Mouse (Mus musculus) forebrain, embryonic 10.5 days (tissue): ENCODE data around the gene Dlgap1. TPM values are rescaled to one million over a fixed set of nuclear protein-coding genes. Genes with fewer than 3 reads are reported as not detected.
A peak's percentile ranks its signal among the peaks of the same experiment; 100 is the strongest.

Source experiments
- DNase-seq: peaks from one replicate; pipeline ENCODE4 v3.0.0-alpha.2; 2017; ENCODE audit warnings: low spot score; ENCODE audit errors: extremely low spot score
- H3K27ac ChIP-seq: fragments of 300-500 bp; sonication (generic); 2 replicates; pipeline ENCODE4 v1.5.1; 2016; ENCODE audit warnings: mild to moderate bottlenecking
- H3K27me3 ChIP-seq: fragments of 300-500 bp; sonication (generic); 2 replicates; pipeline ENCODE4 v1.6.1; 2016; ENCODE audit warnings: mild to moderate bottlenecking; ENCODE audit not compliant: poor library complexity, severe bottlenecking
- H3K36me3 ChIP-seq: fragments of 300-500 bp; sonication (generic); replicated peaks from 2 replicates; pipeline ENCODE4 v1.6.1; 2016; ENCODE audit warnings: mild to moderate bottlenecking, moderate library complexity
- H3K4me1 ChIP-seq: fragments of 300-500 bp; sonication (generic); 2 replicates; pipeline ENCODE4 v1.6.1; 2016
- H3K4me3 ChIP-seq: fragments of 300-500 bp; sonication (generic); 2 replicates; pipeline ENCODE4 v1.5.1; 2016; ENCODE audit warnings: mild to moderate bottlenecking, moderate library complexity
- H3K9me3 ChIP-seq: fragments of 300-500 bp; sonication (generic); 2 replicates; pipeline ENCODE4 v1.6.1; 2016; ENCODE audit warnings: mild to moderate bottlenecking, moderate library complexity
- WGBS: fragments of 180-500 bp; shearing (Covaris S2); methylation state at CpG from one replicate; pipeline ENCODE4 v1.1.7; 2016; 5-methylcytosine and 5-hydroxymethylcytosine counted together
- polyA plus RNA-seq: library from polyadenylated mRNA; unstranded; fragments of >200 nt; fragmentation: Nextera tagmentation; extraction: Ambion mirVana; gene quantifications from 2 replicates; pipeline ENCODE4 v1.2.1, GENCODE M21; 2016

Dlgap1 gene
- polyA plus RNA-seq: 0.47 and 0.82 TPM in 2 replicates

DNA sequence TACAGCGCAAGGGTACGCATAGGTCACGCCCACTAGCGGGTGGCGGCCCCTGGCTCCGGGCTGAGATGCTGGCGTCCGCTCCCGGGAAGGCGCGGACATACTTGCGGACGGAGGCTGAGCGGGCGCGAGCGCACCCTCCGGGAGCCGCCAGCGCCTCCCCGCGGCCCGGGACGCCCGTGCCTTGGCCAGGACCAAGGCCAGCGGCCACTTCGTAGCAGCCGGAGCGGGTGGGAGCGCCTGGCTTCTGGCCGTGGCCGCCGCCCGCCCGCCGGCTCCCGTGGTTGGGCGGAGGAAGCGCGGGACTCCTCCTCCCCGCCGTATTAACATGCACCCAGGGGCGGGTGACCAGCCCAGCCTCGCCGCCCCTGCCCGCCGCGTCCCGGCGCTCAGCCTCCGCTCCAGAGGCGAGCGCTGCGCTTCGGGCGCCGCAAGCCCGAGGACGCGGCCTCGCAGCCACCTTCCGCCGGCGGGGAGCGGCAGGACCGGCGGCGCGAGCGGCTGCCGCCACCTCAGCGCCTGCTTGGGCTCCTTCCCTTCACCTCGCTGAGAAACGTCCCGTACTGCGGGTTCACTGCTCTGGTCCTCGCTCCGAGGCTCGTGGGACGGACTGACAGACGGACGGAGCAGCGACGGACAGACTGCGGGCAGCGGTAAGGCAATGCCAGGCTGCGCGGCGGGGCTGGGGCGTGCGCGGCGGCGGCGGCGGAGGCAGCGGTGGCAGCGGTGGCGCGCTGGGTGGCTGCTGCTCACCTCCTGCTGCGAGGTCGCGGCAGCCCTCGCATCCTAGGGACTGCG lies at the start of gene Dlgap1:
Dlgap1 (plus strand) TSS at position 53 of the 795 bp plus-strand sequence.
- peaks cover 21% of the 10 kb centered on the region for H3K4me1 ChIP-seq

DNA sequence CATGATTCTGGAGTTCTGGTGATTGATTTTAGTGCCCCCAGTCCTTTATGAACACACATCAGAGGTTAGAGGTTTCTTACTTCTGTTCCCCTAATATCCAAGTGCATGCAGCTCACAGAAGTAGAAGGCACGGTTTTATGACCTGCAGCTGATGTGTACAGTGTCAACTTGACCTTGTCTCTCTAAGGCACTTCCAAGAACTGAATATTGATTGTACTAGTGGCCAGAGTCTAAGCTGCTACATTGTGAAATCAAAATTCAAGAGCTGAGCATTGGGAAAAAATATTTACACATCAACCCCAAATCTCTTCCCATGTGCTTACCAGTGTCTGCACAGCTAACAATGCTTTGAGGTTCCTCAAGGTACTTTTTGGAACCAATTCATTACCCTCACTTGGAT lies 13.9 kb upstream of the Dlgap1 start:
- Histone ChIP-seq H3K36me3 (no peaks in the 10 kb centered on the region), H3K9me3 (no peaks in the 10 kb centered on the region), H3K4me1 (no peaks in the 10 kb centered on the region), H3K27ac (no peak overlapping the region), H3K4me3 (no peak overlapping the region), H3K27me3 (no peaks in the 10 kb centered on the region)
- WGBS: 86% methylated on average over 1 of the region's 1 CpGs
- no peak for DNase-seq

More for the DNA sequence above, at the start of gene Dlgap1:
- H3K9me3 ChIP-seq: no peaks in the 10 kb centered on the region
- H3K27ac ChIP-seq: peak within 1 kb of the TSS; percentile 69
- peaks cover 54% of the 10 kb centered on the region for H3K27me3 ChIP-seq
- H3K36me3 ChIP-seq: no peaks in the 10 kb centered on the region
- WGBS: under 1% methylated on average over 98 of the region's 105 CpGs
- peak within 1 kb of the TSS; percentile 71 for H3K4me3 ChIP-seq
- DNase-seq: peak; percentile 71

- Histone ChIP-seq H3K36me3 (no peaks in the 10 kb centered on the region), H3K27ac (peak overlapping the region; percentile 69; the same call in 1 of the 2 replicates)
These were observed 1.2 kb downstream of the Dlgap1 start for GRCm38 (mm10) chr17:69969816-69970750.

DNA sequence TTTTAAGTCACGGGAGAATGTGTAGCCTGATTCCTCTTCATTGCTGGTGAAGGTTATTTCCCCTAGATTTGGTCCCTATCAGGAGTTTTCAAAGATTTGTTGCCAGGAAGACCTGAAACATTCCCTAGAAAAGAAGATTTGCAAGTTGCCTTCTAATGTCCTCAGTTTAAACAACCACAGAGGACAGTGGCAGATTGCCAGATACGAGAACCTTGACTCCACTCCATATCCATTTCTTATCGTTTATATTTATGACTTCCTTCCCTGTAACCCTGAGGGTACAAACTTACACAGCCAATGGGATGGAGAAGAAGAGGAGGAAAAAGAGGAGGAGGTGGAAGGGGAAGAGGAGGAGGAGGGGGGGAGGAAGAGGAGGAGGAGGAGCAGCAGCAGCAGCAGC lies 4.2 kb downstream of the Dlgap1 start:
- Histone ChIP-seq H3K27me3 (peaks cover 52% of the 10 kb centered on the region), H3K36me3 (no peaks in the 10 kb centered on the region), H3K4me3 (no peak overlapping the region), H3K4me1 (peaks cover 21% of the 10 kb centered on the region), H3K9me3 (no peaks in the 10 kb centered on the region), H3K27ac (no peak overlapping the region)
- 88% methylated on average over 3 of the region's 3 CpGs for WGBS
- DNase-seq: no peak

More at GRCm38 (mm10) chr17:69969816-69970750, 1.2 kb downstream of the Dlgap1 start:
- under 1% methylated on average over 43 of the region's 43 CpGs for WGBS
- Histone ChIP-seq H3K9me3 (no peaks in the 10 kb centered on the region), H3K4me1 (peaks cover 21% of the 10 kb centered on the region), H3K27me3 (peaks cover 54% of the 10 kb centered on the region), H3K4me3 (peak overlapping the region; percentile 71)
- DNase-seq: peak; percentile 36

DNA sequence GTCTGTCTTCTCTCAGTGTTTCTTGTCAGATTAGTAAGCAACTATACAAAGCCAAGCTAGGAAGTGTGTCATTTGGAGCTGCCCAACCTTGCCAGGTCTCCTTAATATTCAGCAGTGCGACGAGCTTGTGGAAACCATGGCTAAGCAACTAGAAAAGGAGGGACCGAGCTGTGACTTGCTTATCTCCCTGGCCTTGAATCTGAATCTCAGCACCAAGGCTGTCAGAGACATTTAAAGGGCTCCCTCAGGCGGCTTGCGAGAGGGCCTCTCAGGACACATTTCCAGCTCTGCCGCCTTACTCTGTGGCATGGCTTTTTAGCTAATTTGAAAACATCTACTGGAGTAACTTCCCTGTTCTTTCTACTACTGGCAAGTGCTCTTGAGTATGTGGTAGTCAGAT lies 5.1 kb downstream of the Dlgap1 start:
- Histone ChIP-seq H3K27me3 (peaks cover 43% of the 10 kb centered on the region), H3K4me3 (no peak overlapping the region), H3K36me3 (no peaks in the 10 kb centered on the region), H3K9me3 (no peaks in the 10 kb centered on the region), H3K27ac (no peak overlapping the region), H3K4me1 (peaks cover 16% of the 10 kb centered on the region)
- no peak for DNase-seq
- WGBS: 65% methylated on average over 6 of the region's 6 CpGs

DNA sequence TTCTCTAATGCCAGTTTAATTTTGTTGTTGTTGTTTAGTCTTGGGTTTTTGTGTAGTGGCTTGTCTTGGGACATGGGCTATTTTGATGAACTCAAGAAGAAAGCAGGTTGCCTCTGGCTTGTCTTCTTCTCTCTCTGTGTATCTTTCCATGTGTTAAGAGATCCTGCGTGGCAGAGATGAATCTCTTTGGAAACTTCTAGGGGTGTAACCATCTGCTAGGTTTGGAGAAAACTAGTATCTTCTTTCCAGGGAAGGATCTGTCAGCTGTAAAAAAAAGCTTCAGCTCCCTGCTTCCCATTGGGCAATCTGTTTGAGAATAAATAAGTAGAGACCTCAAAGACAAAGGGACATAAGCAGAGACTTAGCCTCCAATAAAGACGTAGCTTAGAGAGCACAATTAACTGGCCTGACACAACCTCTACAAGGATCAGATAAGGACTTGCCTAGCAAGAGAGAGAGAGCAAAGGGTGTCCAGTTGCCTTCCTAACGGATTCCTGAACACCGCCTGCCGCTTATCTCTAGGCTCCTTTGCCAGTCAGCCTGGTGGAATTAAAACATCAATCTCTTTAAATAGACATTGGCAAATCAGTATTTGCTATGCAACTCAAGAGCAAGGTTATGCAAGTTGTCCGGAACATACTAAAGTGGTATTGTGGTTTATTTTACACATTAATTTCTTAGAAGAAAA lies 13.5 kb downstream of the Dlgap1 start:
- Histone ChIP-seq H3K9me3 (no peaks in the 10 kb centered on the region), H3K4me1 (no peaks in the 10 kb centered on the region), H3K36me3 (no peaks in the 10 kb centered on the region), H3K27me3 (no peaks in the 10 kb centered on the region), H3K27ac (no peak overlapping the region), H3K4me3 (no peak overlapping the region)
- WGBS: 78% methylated on average over 6 of the region's 6 CpGs
- no peak for DNase-seq

DNA sequence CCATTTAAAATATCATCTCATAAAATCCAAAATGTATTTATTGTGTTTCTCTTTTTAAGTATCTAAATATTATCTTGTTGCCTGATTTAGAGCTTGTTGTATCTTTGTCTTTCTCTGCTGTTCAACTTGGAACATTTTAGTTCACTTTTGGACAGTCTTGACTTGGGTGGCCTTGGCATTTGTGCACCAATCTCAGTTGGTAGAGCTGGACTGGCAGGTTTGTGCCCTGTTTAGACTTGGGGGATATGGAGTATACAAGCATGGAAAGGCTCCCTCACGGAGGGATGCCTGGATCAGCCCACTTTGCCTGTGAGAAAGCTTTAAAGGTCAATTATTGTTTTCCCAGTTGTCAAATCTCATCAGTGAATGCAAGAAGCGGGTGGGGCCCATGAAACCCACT lies 27.5 kb downstream of the Dlgap1 start:
- 82% methylated on average over 2 of the region's 2 CpGs for WGBS
- DNase-seq: no peak
- Histone ChIP-seq H3K4me3 (no peak overlapping the region), H3K27me3 (no peaks in the 10 kb centered on the region), H3K4me1 (no peaks in the 10 kb centered on the region), H3K36me3 (no peaks in the 10 kb centered on the region), H3K9me3 (no peaks in the 10 kb centered on the region), H3K27ac (no peak overlapping the region)

GRCm38 (mm10) chr17:70002026-70002425 lies 33.2 kb downstream of the Dlgap1 start:
- WGBS: 93% methylated on average over 3 of the region's 3 CpGs

DNA sequence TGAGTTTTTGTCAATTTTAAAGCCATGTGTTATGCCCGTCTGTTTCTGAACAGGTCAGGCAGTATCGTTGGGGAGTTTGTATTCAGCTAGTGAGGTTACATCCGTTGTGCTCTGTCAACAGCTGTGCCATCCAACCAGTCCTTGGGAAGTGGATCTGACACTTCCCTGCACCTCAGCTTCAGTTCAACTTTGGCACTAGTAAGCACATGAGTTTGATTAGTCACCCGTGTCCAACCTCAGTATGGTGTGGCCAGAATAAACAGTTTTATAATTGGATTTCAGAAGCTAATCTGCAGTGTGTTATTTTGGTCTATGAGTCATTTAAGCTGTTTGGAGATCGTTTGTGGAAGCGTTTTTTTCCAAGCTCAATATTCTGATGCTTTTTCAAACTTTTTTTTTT lies 35.8 kb downstream of the Dlgap1 start:
- no peak overlapping the region for H3K4me3 ChIP-seq
- H3K36me3 ChIP-seq: no peaks in the 10 kb centered on the region
- WGBS: 79% methylated on average over 6 of the region's 6 CpGs
- no peak overlapping the region for H3K27ac ChIP-seq
- no peak for DNase-seq
- no peaks in the 10 kb centered on the region for H3K9me3 ChIP-seq
- H3K27me3 ChIP-seq: no peaks in the 10 kb centered on the region
- no peaks in the 10 kb centered on the region for H3K4me1 ChIP-seq

More at GRCm38 (mm10) chr17:70002026-70002425, 33.2 kb downstream of the Dlgap1 start:
- no peaks in the 10 kb centered on the region for H3K27me3 ChIP-seq
- no peak for DNase-seq
- no peaks in the 10 kb centered on the region for H3K36me3 ChIP-seq
- H3K4me3 ChIP-seq: no peak overlapping the region
- no peaks in the 10 kb centered on the region for H3K4me1 ChIP-seq
- no peaks in the 10 kb centered on the region for H3K9me3 ChIP-seq
- H3K27ac ChIP-seq: no peak overlapping the region

GRCm38 (mm10) chr17:70007607-70008006 lies 38.7 kb downstream of the Dlgap1 start:
- WGBS: 94% methylated on average over 5 of the region's 5 CpGs
- Histone ChIP-seq H3K36me3 (no peaks in the 10 kb centered on the region), H3K27me3 (no peaks in the 10 kb centered on the region), H3K4me1 (no peaks in the 10 kb centered on the region), H3K27ac (no peak overlapping the region), H3K4me3 (no peak overlapping the region), H3K9me3 (no peaks in the 10 kb centered on the region)
- no peak for DNase-seq

- 76% methylated on average over 7 of the region's 7 CpGs for WGBS
These were observed 47.6 kb downstream of the Dlgap1 start for GRCm38 (mm10) chr17:70016511-70016910.

GRCm38 (mm10) chr17:70020376-70020775 lies 51.5 kb downstream of the Dlgap1 start:
- DNase-seq: no peak
- Histone ChIP-seq H3K27ac (no peak overlapping the region), H3K4me1 (no peaks in the 10 kb centered on the region), H3K36me3 (no peaks in the 10 kb centered on the region), H3K4me3 (no peak overlapping the region), H3K9me3 (no peaks in the 10 kb centered on the region), H3K27me3 (no peaks in the 10 kb centered on the region)
- 87% methylated on average over 4 of the region's 4 CpGs for WGBS

More at GRCm38 (mm10) chr17:70016511-70016910, 47.6 kb downstream of the Dlgap1 start:
- no peaks in the 10 kb centered on the region for H3K4me1 ChIP-seq
- no peak overlapping the region for H3K4me3 ChIP-seq
- H3K27ac ChIP-seq: no peak overlapping the region
- no peaks in the 10 kb centered on the region for H3K27me3 ChIP-seq
- no peak for DNase-seq
- no peaks in the 10 kb centered on the region for H3K9me3 ChIP-seq
- H3K36me3 ChIP-seq: no peaks in the 10 kb centered on the region
